Mouse (Mus musculus): ENCODE measurements around the gene Gm9758.
"Not testable (repeated sequence)": the region's sequence is repeated elsewhere in the genome, so short reads cannot be mapped to it uniquely, and the experiment has no call there.

DNA sequence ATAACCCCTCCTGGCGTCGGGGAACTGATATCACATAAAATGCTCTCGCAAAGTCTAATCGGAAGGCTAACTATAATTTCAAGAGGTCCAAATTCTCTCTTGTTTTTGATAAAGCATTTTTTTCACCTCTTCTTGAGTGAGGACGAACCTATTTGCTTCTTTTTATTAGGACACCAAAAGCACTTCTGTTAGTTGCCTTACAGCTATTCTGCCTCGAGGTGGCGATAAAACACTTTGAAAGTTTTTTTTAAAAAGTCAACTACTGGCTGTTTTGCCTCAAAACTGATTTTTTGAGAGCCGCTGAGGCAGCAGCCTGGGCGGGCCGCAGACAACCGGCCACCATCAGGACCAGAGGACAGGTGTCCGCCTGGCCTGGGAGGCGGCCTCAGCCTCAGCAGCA lies 49.1 kb upstream of the Gm9758 start:
- TF ChIP-seq TAL1, GATA1 (IDR thresholded peaks at IDR 0.05; ENCODE audit: low read length): not testable (repeated sequence)
